Mouse (Mus musculus) gastrocnemius, adult 2 months (tissue): ENCODE measurements around the gene Scarf1. TPM values are rescaled to one million over a fixed set of nuclear protein-coding genes. Genes with fewer than 3 reads are reported as not detected.
"Not testable (repeated sequence)": the region's sequence is repeated elsewhere in the genome, so short reads cannot be mapped to it uniquely, and the experiment has no call there.

Experiments
- DNase-seq: peaks from one replicate; pipeline ENCODE4 v3.0.0; 2022
- H3K27ac ChIP-seq: fragments of 200-600 bp; 2 replicates; pipeline ENCODE4 v1.8.1; 2022; ENCODE audit warnings: mild to moderate bottlenecking
- H3K4me3 ChIP-seq: fragments of 200-600 bp; 2 replicates; pipeline ENCODE4 v1.8.1; 2022; ENCODE audit warnings: mild to moderate bottlenecking, moderate library complexity
- CTCF ChIP-seq: fragments of 200-600 bp; IDR thresholded peaks from 2 replicates; pipeline ENCODE4 v1.8.1; 2022; ENCODE audit warnings: antibody characterized with exemption, mild to moderate bottlenecking, moderate library complexity
- intact Hi-C: fragments of 180-260 bp; cut with DNase I; formaldehyde crosslinking; loops from one replicate; pipeline ENCODE4 v1.15.1; 2025
- total RNA-seq, 2 experiments: library from RNA; stranded (reverse); gene quantifications; 2 replicates each; pipeline ENCODE4 v1.2.3; 2021

Scarf1 gene
- total RNA-seq, 2 experiments from 2014 or later = 2.4 to 5.7 TPM

GRCm38 (mm10) chr11:75549658-75550111 lies 36.3 kb downstream of the Scarf1 start:
- DNase-seq = no peak
- no peak for TF ChIP-seq CTCF
- Histone ChIP-seq H3K27ac (peak overlapping the region; percentile 89), H3K4me3 (no peak overlapping the region)
- intact Hi-C loops = no loop called here

- Histone ChIP-seq H3K4me3 (no peak overlapping the region), H3K27ac (peak overlapping the region; percentile 89)
- peak; percentile 68 for DNase-seq
- intact Hi-C loops = no loop called here
- TF ChIP-seq CTCF = no peak
These were observed 37.0 kb downstream of the Scarf1 start for GRCm38 (mm10) chr11:75550200-75550946.

GRCm38 (mm10) chr11:75551321-75551720 lies 38.0 kb downstream of the Scarf1 start:
- DNase-seq = no peak
- peak overlapping the region; percentile 89 for H3K27ac ChIP-seq
- no peak for TF ChIP-seq CTCF
- H3K4me3 ChIP-seq = no peak overlapping the region
- intact Hi-C loops = no loop called here

GRCm38 (mm10) chr11:75551961-75552441 lies 38.7 kb downstream of the Scarf1 start:
- Histone ChIP-seq H3K27ac (peak overlapping the region; percentile 89), H3K4me3 (peak overlapping the region; percentile 36)
- intact Hi-C loops = no loop called here
- peak; percentile 86 for DNase-seq
- no peak for TF ChIP-seq CTCF

- peak overlapping the region; percentile 89 for H3K27ac ChIP-seq
- intact Hi-C loops = no loop called here
- peak; percentile 65 for DNase-seq
- TF ChIP-seq CTCF = no peak
- no peak overlapping the region for H3K4me3 ChIP-seq
These were observed 39.7 kb downstream of the Scarf1 start for GRCm38 (mm10) chr11:75552906-75553482.

GRCm38 (mm10) chr11:75556006-75556405 lies 42.7 kb downstream of the Scarf1 start:
- DNase-seq, H3K27ac ChIP-seq, intact Hi-C loops, H3K4me3 ChIP-seq: not testable (repeated sequence)

GRCm38 (mm10) chr11:75557142-75557541 lies 43.8 kb downstream of the Scarf1 start:
- Histone ChIP-seq H3K27ac (0 out of 2 replicates have a peak overlapping the region, but pooled peaks have one; percentile 20), H3K4me3 (no peak overlapping the region)
- no peak for TF ChIP-seq CTCF
- intact Hi-C loops = no loop called here
- DNase-seq = no peak

- H3K4me3 ChIP-seq = no peak overlapping the region
- TF ChIP-seq CTCF = peak; percentile 31
- intact Hi-C loops = no loop called here
- H3K27ac ChIP-seq = no peak overlapping the region
- DNase-seq = no peak
These were observed 44.8 kb downstream of the Scarf1 start for GRCm38 (mm10) chr11:75558101-75558500.

- intact Hi-C loops = no loop called here
- no peak for TF ChIP-seq CTCF
- no peak overlapping the region for H3K4me3 ChIP-seq
- DNase-seq = no peak
- peak overlapping the region; percentile 66 for H3K27ac ChIP-seq
These were observed 46.6 kb downstream of the Scarf1 start for GRCm38 (mm10) chr11:75559870-75560504.

GRCm38 (mm10) chr11:75560530-75561409 lies 47.4 kb downstream of the Scarf1 start:
- TF ChIP-seq CTCF = no peak
- DNase-seq = no peak
- Histone ChIP-seq H3K27ac (peak overlapping the region; percentile 66), H3K4me3 (no peak overlapping the region)
- intact Hi-C loops = no loop called here

- DNase-seq = no peak
- no peak for TF ChIP-seq CTCF
- no peak overlapping the region for H3K4me3 ChIP-seq
- H3K27ac ChIP-seq = peak overlapping the region; percentile 66
- intact Hi-C loops = no loop called here
These were observed 48.1 kb downstream of the Scarf1 start for GRCm38 (mm10) chr11:75561410-75561791.

- peak; percentile 14; the same call in 1 of the 2 replicates for TF ChIP-seq CTCF
- peak overlapping the region; percentile 43; the same call in 1 of the 2 replicates for H3K4me3 ChIP-seq
- peak overlapping the region; percentile 89 for H3K27ac ChIP-seq
- intact Hi-C loops = no loop called here
- peak; percentile 72 for DNase-seq
These were observed 49.5 kb downstream of the Scarf1 start for GRCm38 (mm10) chr11:75562840-75563239.
